Mouse (Mus musculus) MEL (cell line): ENCODE measurements around the gene Selenoh.

Experiments
- CHD2 ChIP-seq: IDR thresholded peaks from 2 replicates; pipeline ENCODE4 v1.6.1; 2011; ENCODE audit warnings: low read length, improper control_type of control experiment
- CTCF ChIP-seq, 3 experiments: IDR thresholded peaks in 2 of 3; conservative IDR thresholded peaks in 1 of 3; 2 replicates each; pipeline ENCODE4 v1.5.1; 2011 to 2012; ENCODE audit warnings: low read length in 3 of 3, low read depth in 2 of 3, mild to moderate bottlenecking in 2 of 3, improper control_type of control experiment in 1 of 3, inconsistent platforms in 1 of 3, mixed read lengths in 1 of 3, moderate library complexity in 1 of 3; ENCODE audit not compliant: control insufficient read depth in 1 of 3, insufficient read depth in 1 of 3, poor library complexity in 1 of 3, severe bottlenecking in 1 of 3
- EP300 ChIP-seq, 2 experiments: IDR thresholded peaks; 2 replicates each; pipeline ENCODE4 v1.6.1; 2011; ENCODE audit warnings: improper control_type of control experiment in 2 of 2, low read length in 2 of 2, low read depth in 1 of 2, mild to moderate bottlenecking in 1 of 2
- GABPA ChIP-seq: IDR thresholded peaks from 2 replicates; pipeline ENCODE4 v1.6.1; 2012; ENCODE audit warnings: low read depth, mild to moderate bottlenecking, inconsistent platforms, low read length, improper control_type of control experiment, moderate library complexity
- HCFC1 ChIP-seq: IDR thresholded peaks from 2 replicates; pipeline ENCODE4 v1.6.1; 2012; ENCODE audit warnings: low read depth, mild to moderate bottlenecking, inconsistent platforms, low read length, improper control_type of control experiment, moderate library complexity
- MAFK ChIP-seq: IDR thresholded peaks from 2 replicates; pipeline ENCODE4 v1.6.1; 2011; ENCODE audit warnings: low read depth, mild to moderate bottlenecking, low read length, improper control_type of control experiment, borderline replicate concordance
- RAD21 ChIP-seq: IDR thresholded peaks from 2 replicates; pipeline ENCODE4 v1.6.1; 2011; ENCODE audit warnings: mild to moderate bottlenecking, low read depth, low read length, improper control_type of control experiment
- TCF12 ChIP-seq: IDR thresholded peaks from 2 replicates; pipeline ENCODE4 v1.6.1; 2014; ENCODE audit warnings: low read depth, mild to moderate bottlenecking, inconsistent platforms, low read length, improper control_type of control experiment, moderate library complexity
- USF1 ChIP-seq: IDR thresholded peaks from 2 replicates; pipeline ENCODE4 v1.6.1; 2014; ENCODE audit warnings: low read depth, mild to moderate bottlenecking, inconsistent platforms, low read length, improper control_type of control experiment, moderate library complexity

GRCm38 (mm10) chr2:84636231-84636741 is 34.3 kb downstream of the Selenoh start:
- TF ChIP-seq TCF12 (no peak), USF1 (no peak), RAD21 (no peak), CTCF (IDR thresholded peaks at IDR 0.05 in 2 of 3, conservative IDR thresholded peaks at IDR 0.05 in 1 of 3; ENCODE audit: control insufficient read depth in 1 of 3, insufficient read depth in 1 of 3, low read depth in 2 of 3, low read length in 3 of 3, poor library complexity in 1 of 3, severe bottlenecking in 1 of 3) (no peak), GABPA (no peak), HCFC1 (no peak), EP300 (IDR thresholded peaks at IDR 0.05; ENCODE audit: low read depth in 1 of 2, low read length in 2 of 2) (no peak), CHD2 (no peak), MAFK (no peak)
